Mouse (Mus musculus) embryonic fibroblast, embryonic 13.5 days (primary cell): ENCODE data around the gene Adam1a. TPM values are rescaled to one million over a fixed set of nuclear protein-coding genes. Genes with fewer than 3 reads are reported as not detected.

Source experiments
- H3K27ac ChIP-seq: 2 replicates; pipeline ENCODE4 v1.5.1; 2012; ENCODE audit warnings: low read length, control low read depth, inconsistent platforms; ENCODE audit not compliant: insufficient read depth
- H3K4me1 ChIP-seq: 2 replicates; pipeline ENCODE4 v1.6.1; 2011; ENCODE audit warnings: low read length; ENCODE audit not compliant: control insufficient read depth, insufficient read depth
- H3K4me3 ChIP-seq: 2 replicates; pipeline ENCODE4 v1.5.1; 2011; ENCODE audit warnings: mild to moderate bottlenecking, control low read depth, low read length; ENCODE audit not compliant: insufficient read depth
- CTCF ChIP-seq: IDR thresholded peaks from 2 replicates; pipeline ENCODE4 v1.5.1; 2011; ENCODE audit warnings: mild to moderate bottlenecking, control low read depth, low read length, moderate library complexity, borderline replicate concordance; ENCODE audit not compliant: insufficient read depth
- POLR2A ChIP-seq: IDR thresholded peaks from 2 replicates; pipeline ENCODE4 v1.6.1; 2011; ENCODE audit warnings: low read depth, mild to moderate bottlenecking, control low read depth, low read length, moderate library complexity
- polyA plus RNA-seq: library from polyadenylated mRNA; stranded (reverse); fragments of >200 nt; gene quantifications from 2 replicates; pipeline ENCODE4 v1.2.4, GENCODE M21; 2011; ENCODE audit warnings: low read depth; ENCODE audit not compliant: missing spikeins, insufficient read length

The Adam1a gene
- polyA plus RNA-seq, 1 experiment = 2.7 TPM

DNA sequence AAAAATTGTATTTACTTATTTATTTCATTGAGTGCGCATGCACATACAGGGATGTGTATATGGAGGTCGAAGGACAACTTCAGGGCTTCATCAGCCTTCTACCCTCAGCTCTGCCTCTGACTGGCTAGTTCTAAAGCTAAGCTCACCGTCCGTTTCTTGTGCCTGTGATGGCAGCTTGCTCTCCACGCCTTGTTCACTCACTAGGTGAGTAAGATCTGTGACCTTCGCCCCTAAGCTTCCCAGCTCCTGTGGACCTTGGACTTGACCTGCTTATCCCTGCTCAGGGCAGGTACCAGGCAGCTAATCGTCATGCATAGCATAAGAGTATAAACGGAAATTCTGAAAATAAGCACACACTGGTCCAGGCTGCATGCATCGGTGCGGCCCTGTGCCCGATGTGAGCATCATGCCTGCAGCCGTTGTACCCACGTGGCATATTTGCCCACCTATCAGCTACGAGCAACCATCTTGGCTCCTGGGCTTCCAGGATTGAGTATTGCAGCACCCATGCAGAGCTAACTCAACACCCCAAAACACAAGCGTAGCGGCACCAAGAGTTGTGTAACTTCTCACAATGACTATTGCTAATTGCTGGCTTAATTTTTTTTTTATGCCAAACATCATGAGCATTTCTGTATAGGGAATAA, 20.9 kb upstream of the Adam1a start:
- TF ChIP-seq CTCF (no peak), POLR2A (no peak)
- no peak overlapping the region for H3K4me3 ChIP-seq

GRCm38 (mm10) chr5:121564468-121564895, 19.2 kb upstream of the Adam1a start:
- TF ChIP-seq CTCF (peak; percentile 64; the same call in 1 of the 2 replicates), POLR2A (no peak)
- 0 out of 2 replicates have a peak, but pooled peaks cover 3% of the 10 kb centered on the region for H3K4me1 ChIP-seq

More for the DNA sequence above, 20.9 kb upstream of the Adam1a start:
- H3K4me1 ChIP-seq = no peaks in the 10 kb centered on the region
- no peak overlapping the region for H3K27ac ChIP-seq

GRCm38 (mm10) chr5:121562436-121562835, 17.2 kb upstream of the Adam1a start:
- Histone ChIP-seq H3K4me3 (no peak overlapping the region), H3K4me1 (0 out of 2 replicates have a peak, but pooled peaks cover 3% of the 10 kb centered on the region), H3K27ac (no peak overlapping the region)
- no peak for TF ChIP-seq POLR2A
- no peak for TF ChIP-seq CTCF

More at GRCm38 (mm10) chr5:121564468-121564895, 19.2 kb upstream of the Adam1a start:
- Histone ChIP-seq H3K27ac (no peak overlapping the region), H3K4me3 (no peak overlapping the region)

DNA sequence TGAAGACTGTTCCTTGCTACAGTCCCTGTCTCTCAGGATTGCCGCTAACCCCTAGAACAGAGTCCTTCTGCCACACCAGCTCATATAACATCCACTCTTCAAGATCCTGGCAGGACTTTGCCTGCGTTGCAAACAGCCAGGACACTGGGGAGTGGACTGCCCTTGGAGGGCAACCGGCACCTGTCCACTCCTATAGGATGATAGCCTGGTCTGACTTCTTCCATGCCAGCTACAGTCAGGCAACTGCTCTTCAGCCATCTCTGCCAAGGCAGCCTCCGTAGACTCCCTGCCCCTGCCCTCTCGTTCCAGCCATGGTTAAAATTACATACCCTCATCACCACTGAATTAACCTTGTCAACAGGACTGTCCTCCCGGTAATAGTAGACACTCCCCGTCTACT, 3.9 kb upstream of the Adam1a start:
- H3K4me3 ChIP-seq = no peak overlapping the region
- no peak overlapping the region for H3K27ac ChIP-seq
- TF ChIP-seq CTCF = no peak
- TF ChIP-seq POLR2A = no peak
- H3K4me1 ChIP-seq = no peaks in the 10 kb centered on the region; the same call in 1 of the 2 replicates

DNA sequence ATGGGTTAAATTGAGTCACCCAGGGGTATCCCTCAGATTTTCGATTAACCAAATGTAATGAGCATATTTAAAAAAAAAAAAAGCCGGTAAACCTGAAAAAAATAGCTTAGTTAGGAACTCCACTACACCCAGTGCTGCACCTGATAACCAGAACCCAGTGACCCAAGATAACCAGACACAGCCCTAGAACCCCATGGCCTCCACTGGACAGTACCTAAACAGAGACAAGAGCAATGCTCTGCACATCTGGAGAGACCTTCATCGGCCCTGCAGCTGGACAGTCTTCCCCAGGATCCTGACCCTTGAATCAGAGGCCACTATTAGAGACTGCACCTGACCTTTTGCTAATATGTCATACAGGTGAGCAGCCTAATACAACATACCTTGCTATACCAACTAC, 1.8 kb upstream of the Adam1a start:
- Histone ChIP-seq H3K4me3 (no peak overlapping the region), H3K27ac (no peak overlapping the region)

DNA sequence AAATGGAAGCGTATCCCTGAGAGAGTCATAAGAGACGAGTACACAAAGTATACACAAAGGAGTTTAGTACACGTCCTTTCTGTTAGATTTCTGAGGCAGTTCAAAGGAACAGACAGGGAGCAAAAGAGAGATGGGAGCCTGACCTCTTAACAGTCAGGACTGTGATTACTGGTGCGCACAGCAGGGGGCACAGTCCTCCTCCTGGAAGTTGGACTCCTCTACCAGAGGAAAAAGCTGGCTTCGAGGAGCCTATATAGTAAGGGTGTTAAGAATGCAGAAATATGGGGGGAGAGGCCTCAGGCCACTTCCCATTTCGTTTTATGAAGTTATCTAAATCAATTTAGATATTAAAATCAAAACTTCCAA, 1.2 kb upstream of the Adam1a start:
- TF ChIP-seq CTCF = peak; percentile 55; the same call in 1 of the 2 replicates
- no peak for TF ChIP-seq POLR2A
- Histone ChIP-seq H3K4me3 (peak overlapping the region; percentile 81), H3K4me1 (no peaks in the 10 kb centered on the region; the same call in none of the 2 replicates), H3K27ac (no peak overlapping the region)

More for the DNA sequence above, 1.8 kb upstream of the Adam1a start:
- no peaks in the 10 kb centered on the region; the same call in none of the 2 replicates for H3K4me1 ChIP-seq
- no peak for TF ChIP-seq CTCF
- no peak for TF ChIP-seq POLR2A

GRCm38 (mm10) chr5:121545793-121546529, 679 bp upstream of the Adam1a start, which contains the start of gene Mapkapk5:
Gene Mapkapk5, minus strand, starts transcription at chr5:121545905.
- Histone ChIP-seq H3K4me1 (no peaks in the 10 kb centered on the region; the same call in none of the 2 replicates), H3K4me3 (peak within 1 kb of the TSS; percentile 81), H3K27ac (peak within 1 kb of the TSS; percentile 52; the same call in 1 of the 2 replicates)
- TF ChIP-seq CTCF (no peak), POLR2A (peak; percentile 97)

GRCm38 (mm10) chr5:121543370-121543769, 1.9 kb downstream of the Adam1a start:
- no peak overlapping the region for H3K4me3 ChIP-seq
- H3K27ac ChIP-seq = no peak overlapping the region
- no peak for TF ChIP-seq POLR2A
- no peak for TF ChIP-seq CTCF
- no peaks in the 10 kb centered on the region; the same call in none of the 2 replicates for H3K4me1 ChIP-seq

DNA sequence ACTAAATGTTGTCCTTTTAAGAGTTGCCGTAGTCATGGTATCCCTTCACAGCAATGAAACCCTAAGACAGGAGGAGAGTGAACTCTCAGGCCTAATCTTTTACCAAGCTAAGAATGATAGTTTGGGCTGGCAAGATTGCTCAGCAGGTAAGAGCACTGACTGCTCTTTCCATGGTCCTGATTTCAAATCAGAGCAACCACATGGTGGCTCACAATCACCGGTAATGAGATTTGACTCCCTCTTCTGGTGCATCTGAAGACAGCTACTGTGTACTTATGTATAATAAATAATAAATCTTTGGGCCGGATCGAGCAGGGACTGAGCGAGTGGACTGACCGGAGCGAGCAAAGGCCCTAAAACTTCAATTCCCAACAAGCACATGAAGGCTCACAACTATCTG, 4.0 kb downstream of the Adam1a start:
- H3K4me3 ChIP-seq = no peak overlapping the region
- H3K27ac ChIP-seq = no peak overlapping the region
- H3K4me1 ChIP-seq = peaks cover 4% of the 10 kb centered on the region
- no peak for TF ChIP-seq CTCF
- no peak for TF ChIP-seq POLR2A

- H3K4me3 ChIP-seq = no peak overlapping the region
- no peak for TF ChIP-seq POLR2A
- no peak for TF ChIP-seq CTCF
- peaks cover 4% of the 10 kb centered on the region for H3K4me1 ChIP-seq
- H3K27ac ChIP-seq = no peak overlapping the region
Observed at GRCm38 (mm10) chr5:121540066-121540465, 5.2 kb downstream of the Adam1a start.
